Mouse (Mus musculus): ENCODE results near the gene Calm2.
A peak's percentile ranks its signal among the peaks of the same experiment; 100 is the strongest.

The Calm2 gene

GRCm38 (mm10) chr17:87459750-87460668, 13.3 kb upstream of the Calm2 start:
- peak; percentile 34 for DNase-seq (ENCODE audit: low read depth, low spot score)

GRCm38 (mm10) chr17:87458911-87459749, 12.4 kb upstream of the Calm2 start:
- DNase-seq (ENCODE audit: low read depth, low spot score): peak; percentile 38

GRCm38 (mm10) chr17:87457961-87458360, 11.2 kb upstream of the Calm2 start:
- no peak for DNase-seq (ENCODE audit: low read depth, low spot score)

GRCm38 (mm10) chr17:87454121-87454520, 7.4 kb upstream of the Calm2 start:
- DNase-seq (ENCODE audit: low read depth, low spot score): no peak

- no peak for DNase-seq (ENCODE audit: low read depth, low spot score)
These were observed 6.6 kb upstream of the Calm2 start for GRCm38 (mm10) chr17:87453336-87453735.

- no peak for DNase-seq (ENCODE audit: low read depth, low spot score)
These were observed 2.1 kb upstream of the Calm2 start for GRCm38 (mm10) chr17:87448881-87449280.

- DNase-seq (ENCODE audit: low read depth, low spot score): no peak
These were observed 1.6 kb upstream of the Calm2 start for GRCm38 (mm10) chr17:87448339-87448738.

GRCm38 (mm10) chr17:87447612-87448200, 971 bp upstream of the Calm2 start:
- no peak for DNase-seq (ENCODE audit: low read depth, low spot score)

GRCm38 (mm10) chr17:87445917-87446766, 593 bp downstream of the Calm2 start:
- peak; percentile 85 for DNase-seq (ENCODE audit: low read depth, low spot score)

- DNase-seq (ENCODE audit: low read depth, low spot score): no peak
These were observed 1.3 kb downstream of the Calm2 start for GRCm38 (mm10) chr17:87445337-87445916.

GRCm38 (mm10) chr17:87444763-87445162, 2.0 kb downstream of the Calm2 start:
- no peak for DNase-seq (ENCODE audit: low read depth, low spot score)

GRCm38 (mm10) chr17:87441537-87441936, 5.2 kb downstream of the Calm2 start:
- DNase-seq (ENCODE audit: low read depth, low spot score): no peak

GRCm38 (mm10) chr17:87439441-87439840, 7.3 kb downstream of the Calm2 start:
- no peak for DNase-seq (ENCODE audit: low read depth, low spot score)

- DNase-seq (ENCODE audit: low read depth, low spot score): no peak
These were observed 12.8 kb downstream of the Calm2 start for GRCm38 (mm10) chr17:87433929-87434328.

- no peak for DNase-seq (ENCODE audit: low read depth, low spot score)
These were observed 14.0 kb downstream of the Calm2 start for GRCm38 (mm10) chr17:87432743-87433142.

GRCm38 (mm10) chr17:87432314-87432713, 14.4 kb downstream of the Calm2 start:
- DNase-seq (ENCODE audit: low read depth, low spot score): no peak

GRCm38 (mm10) chr17:87429431-87429830, 17.3 kb downstream of the Calm2 start:
- no peak for DNase-seq (ENCODE audit: low read depth, low spot score)

GRCm38 (mm10) chr17:87427511-87427910, 19.2 kb downstream of the Calm2 start, which contains the start of gene Stpg4:
Gene Stpg4 (minus strand): TSS chr17:87427741.
- DNase-seq (ENCODE audit: low read depth, low spot score): no peak

GRCm38 (mm10) chr17:87418082-87418481, 28.7 kb downstream of the Calm2 start:
- no peak for DNase-seq (ENCODE audit: low read depth, low spot score)

- no peak for DNase-seq (ENCODE audit: low read depth, low spot score)
These were observed 40.1 kb downstream of the Calm2 start for GRCm38 (mm10) chr17:87406646-87407045.

GRCm38 (mm10) chr17:87405576-87405975, 41.2 kb downstream of the Calm2 start:
- no peak for DNase-seq (ENCODE audit: low read depth, low spot score)

Measured in mesoderm, embryonic 11.5 days (tissue).